Mouse (Mus musculus): ENCODE measurements around the gene Olfr224. TPM values are rescaled to one million over a fixed set of nuclear protein-coding genes. Genes with fewer than 3 reads are reported as not detected.

Gene Olfr224
- total RNA-seq, 4 experiments from 2014 or later, result not detected

DNA sequence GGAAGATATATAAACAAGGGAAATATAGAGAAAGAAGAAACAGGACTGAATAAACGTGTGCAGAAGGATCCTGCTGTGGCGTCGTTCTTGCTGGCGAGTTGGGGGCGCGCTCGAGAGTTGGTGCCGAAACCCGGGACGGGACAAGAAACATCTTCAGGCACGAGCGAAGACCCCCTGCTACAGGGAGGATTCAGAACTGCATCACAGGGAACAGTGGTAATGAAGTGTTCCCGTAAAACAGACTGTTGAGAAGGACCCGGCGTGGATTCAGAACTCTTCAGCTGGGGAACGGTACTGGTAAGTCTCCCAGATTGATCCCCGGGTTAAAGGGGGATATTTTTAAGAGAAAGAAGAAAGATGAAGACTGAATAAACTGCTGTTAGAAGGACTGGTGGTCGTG lies 51.4 kb downstream of the Olfr224 start:
- DNase-seq (ENCODE audit: low spot score in 2 of 2), result peak; percentile 72 to 79

Other genes starting within 250 kb of the Olfr224 start
- 10 to 100 TPM; 39.8 to 49.3 (median 40.6) TPM for gene Zfp672, start 240.2 kb downstream of the Olfr224 start, total RNA-seq (2022)
- gene Sh3bp5l, start 239.8 kb downstream of the Olfr224 start, total RNA-seq (2022), result 10 to 100 TPM; 22.1 to 27.2 (median 24.4) TPM
- gene Lypd8, start 191.5 kb downstream of the Olfr224 start, total RNA-seq (2022), result not detected
- not detected for gene 1810065E05Rik, start 149.4 kb downstream of the Olfr224 start, total RNA-seq (2022)
- not detected for gene Gm12253, start 138.0 kb downstream of the Olfr224 start, total RNA-seq (2022)
- gene Lypd9, start 117.6 kb downstream of the Olfr224 start, total RNA-seq (2022), result not detected
- gene Olfr30, start 108.3 kb downstream of the Olfr224 start, total RNA-seq (2022), result not detected
- gene Olfr332, start 78.0 kb downstream of the Olfr224 start, total RNA-seq (2022), result not detected
- not detected for gene Olfr331, start 68.0 kb downstream of the Olfr224 start, total RNA-seq (2022)
- gene Olfr330, start 35.7 kb downstream of the Olfr224 start, total RNA-seq (2022), result not detected
- not detected for gene Olfr329-ps, start 24.1 kb downstream of the Olfr224 start, total RNA-seq (2022)
- gene Olfr328, start 14.9 kb downstream of the Olfr224 start, total RNA-seq (2022), result not detected
- gene Olfr325, start 7.2 kb upstream of the Olfr224 start, total RNA-seq (2022), result not detected
- not detected for gene Olfr324, start 24.6 kb upstream of the Olfr224 start, total RNA-seq (2022)
- not detected for gene 2210407C18Rik, start 45.5 kb upstream of the Olfr224 start, total RNA-seq (2022)
- not detected for gene Olfr323, start 59.9 kb upstream of the Olfr224 start, total RNA-seq (2022)
- not detected for gene Trim58, start 69.9 kb upstream of the Olfr224 start, total RNA-seq (2022)
- gene Olfr322, start 88.2 kb upstream of the Olfr224 start, total RNA-seq (2022), result not detected
- gene Olfr320, start 110.5 kb upstream of the Olfr224 start, total RNA-seq (2022), result not detected
- gene Olfr319, start 128.6 kb upstream of the Olfr224 start, total RNA-seq (2022), result not detected
- gene Olfr318, start 153.5 kb upstream of the Olfr224 start, total RNA-seq (2022), result not detected
- not detected for gene Olfr317, start 168.7 kb upstream of the Olfr224 start, total RNA-seq (2022)
- not detected for gene Olfr316, start 182.2 kb upstream of the Olfr224 start, total RNA-seq (2022)
- gene Olfr315, start 202.6 kb upstream of the Olfr224 start, total RNA-seq (2022), result not detected
- gene Olfr314, start 212.4 kb upstream of the Olfr224 start, total RNA-seq (2022), result not detected
- not detected for gene Fam183b, start 231.4 kb upstream of the Olfr224 start, total RNA-seq (2022)
- not detected for gene Olfr313, start 244.4 kb upstream of the Olfr224 start, total RNA-seq (2022)